Mouse (Mus musculus) hindbrain, embryonic 16.5 days (tissue): ENCODE measurements around the gene Gm49396. TPM values are rescaled to one million over a fixed set of nuclear protein-coding genes. Genes with fewer than 3 reads are reported as not detected.
A peak's percentile ranks its signal among the peaks of the same experiment; 100 is the strongest.

Experiments used
- ATAC-seq: fragments of 200-750 bp; cut with Nextera tagmentation; 2 replicates; pipeline ENCODE4 v1.8.0; 2017; ENCODE audit warnings: moderate TSS enrichment, moderate library complexity
- H3K27ac ChIP-seq: fragments of 300-500 bp; sonication (generic); 2 replicates; pipeline ENCODE4 v1.5.1; 2014; ENCODE audit warnings: low read depth, mild to moderate bottlenecking, control low read depth, low read length, moderate library complexity
- H3K27me3 ChIP-seq: fragments of 300-500 bp; sonication (generic); replicated peaks from 2 replicates; pipeline ENCODE4 v1.6.1; 2014; ENCODE audit warnings: low read length; ENCODE audit not compliant: control insufficient read depth, insufficient read depth
- H3K36me3 ChIP-seq: fragments of 300-500 bp; sonication (generic); 2 replicates; pipeline ENCODE4 v1.6.1; 2014; ENCODE audit warnings: mild to moderate bottlenecking, low read length, moderate library complexity, mixed read lengths; ENCODE audit not compliant: control insufficient read depth, insufficient read depth
- H3K4me1 ChIP-seq: fragments of 300-500 bp; sonication (generic); 2 replicates; pipeline ENCODE4 v1.6.1; 2014; ENCODE audit warnings: low read depth, low read length; ENCODE audit not compliant: control insufficient read depth, insufficient read depth
- H3K4me2 ChIP-seq: fragments of 300-500 bp; sonication (generic); 2 replicates; pipeline ENCODE4 v1.6.1; 2014; ENCODE audit warnings: mild to moderate bottlenecking, low read length, control low read depth, moderate library complexity
- H3K4me3 ChIP-seq: fragments of 300-500 bp; sonication (generic); 2 replicates; pipeline ENCODE4 v1.5.1; 2014; ENCODE audit warnings: mild to moderate bottlenecking, low read length, control low read depth, moderate library complexity
- H3K9ac ChIP-seq: fragments of 300-500 bp; sonication (generic); 2 replicates; pipeline ENCODE4 v1.6.1; 2014; ENCODE audit warnings: low read depth, mild to moderate bottlenecking, control low read depth, low read length, moderate library complexity
- H3K9me3 ChIP-seq: fragments of 300-500 bp; sonication (generic); 2 replicates; pipeline ENCODE4 v1.6.1; 2014; ENCODE audit warnings: mild to moderate bottlenecking, low read length, moderate library complexity; ENCODE audit not compliant: control insufficient read depth
- WGBS: fragments of 180-500 bp; shearing (Covaris S2); extraction: QIAGEN DNeasy Blood & Tissue Kit; methylation state at CpG from one replicate; pipeline ENCODE4 v1.1.7; 2014; 5-methylcytosine and 5-hydroxymethylcytosine counted together
- polyA plus RNA-seq: library from polyadenylated mRNA; unstranded; fragments of >200 nt; fragmentation: Nextera tagmentation; extraction: Ambion mirVana; gene quantifications from 2 replicates; pipeline ENCODE4 v1.2.1, GENCODE M21; 2015

Gm49396 gene
- polyA plus RNA-seq, 1 experiment from 2014 or later: 13.7 TPM

DNA sequence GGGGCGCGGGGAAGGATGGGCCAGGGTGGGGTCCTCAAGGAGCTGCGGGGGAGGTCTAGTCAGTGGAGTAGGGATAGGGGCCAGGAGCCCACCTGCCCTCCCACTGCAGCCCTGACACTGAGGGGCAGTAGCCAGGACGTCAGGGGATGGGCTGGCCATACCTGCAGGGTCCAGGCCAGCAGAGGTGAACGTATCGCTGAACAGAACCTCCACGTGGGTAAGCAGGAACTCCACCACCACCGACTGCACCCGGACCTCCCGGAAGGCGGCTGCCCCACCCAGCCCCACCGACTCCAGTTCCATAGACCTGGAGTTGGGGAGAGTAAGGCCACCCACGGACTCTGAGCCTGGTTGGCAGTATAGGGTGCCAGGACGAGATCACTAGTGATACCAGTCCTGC is 36.2 kb upstream of the Gm49396 start:
- Histone ChIP-seq H3K9me3 (no peaks in the 10 kb centered on the region), H3K27me3 (no peaks in the 10 kb centered on the region), H3K4me3 (no peak overlapping the region), H3K4me1 (peaks cover 5% of the 10 kb centered on the region), H3K36me3 (peaks cover 62% of the 10 kb centered on the region), H3K9ac (no peak overlapping the region), H3K27ac (no peak overlapping the region), H3K4me2 (no peak overlapping the region)
- no peak for ATAC-seq
- WGBS: 78% methylated on average over 14 of the region's 14 CpGs

DNA sequence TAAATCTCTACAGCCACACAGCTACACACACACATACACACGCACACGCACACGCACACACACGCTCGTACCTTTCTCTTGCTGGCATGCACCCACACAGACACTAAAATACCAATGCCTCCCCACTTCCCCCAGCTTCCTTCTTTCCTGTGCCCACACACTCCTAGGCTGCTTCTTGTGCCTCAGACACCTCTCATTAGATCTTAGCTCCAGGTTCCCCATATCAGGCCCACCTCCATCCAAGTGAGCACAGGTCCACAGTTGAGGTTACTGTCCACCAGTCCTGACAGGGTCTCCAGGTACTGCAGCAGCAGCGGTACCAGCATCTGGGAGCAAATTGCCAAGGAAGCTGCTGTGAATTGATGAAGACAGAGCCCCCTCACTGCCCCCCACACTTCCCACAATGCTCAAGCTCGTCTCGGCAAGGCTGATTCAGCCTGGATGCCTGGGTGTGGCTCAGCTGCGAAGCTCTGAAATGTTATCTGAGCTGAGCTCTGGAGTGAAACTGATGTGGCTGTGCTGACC is 31.8 kb upstream of the Gm49396 start:
- no peak overlapping the region; the same call in 1 of the 2 replicates for H3K4me2 ChIP-seq
- no peaks in the 10 kb centered on the region for H3K9me3 ChIP-seq
- no peak for ATAC-seq
- no peak overlapping the region for H3K4me3 ChIP-seq
- 80% methylated on average over 9 of the region's 9 CpGs for whole genome bisulfite sequencing
- H3K27me3 ChIP-seq: no peaks in the 10 kb centered on the region
- peaks cover 38% of the 10 kb centered on the region for H3K36me3 ChIP-seq
- H3K4me1 ChIP-seq: peaks cover 32% of the 10 kb centered on the region
- no peak overlapping the region for H3K27ac ChIP-seq
- no peak overlapping the region for H3K9ac ChIP-seq

DNA sequence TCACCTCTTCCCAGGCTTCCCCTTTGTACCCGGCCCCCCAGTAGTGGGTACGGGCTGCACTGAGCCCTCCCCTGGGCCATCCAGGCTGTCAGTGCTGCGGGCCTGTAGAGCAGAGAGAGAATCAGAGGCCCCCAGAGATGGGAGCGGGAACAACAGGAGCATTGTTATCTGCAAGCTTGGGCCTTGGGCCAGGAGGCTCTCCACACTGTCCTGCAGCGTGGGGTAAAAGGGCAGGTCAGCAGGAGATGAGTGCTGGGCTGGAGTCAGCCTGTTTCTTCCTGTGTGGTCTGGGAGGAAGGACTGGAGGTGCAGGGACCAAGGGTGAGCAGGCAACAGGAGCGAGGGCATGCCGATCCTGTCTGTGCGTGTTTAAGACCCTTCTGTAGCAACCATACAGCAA is 30.2 kb upstream of the Gm49396 start:
- ATAC-seq: peak; percentile 5

DNA sequence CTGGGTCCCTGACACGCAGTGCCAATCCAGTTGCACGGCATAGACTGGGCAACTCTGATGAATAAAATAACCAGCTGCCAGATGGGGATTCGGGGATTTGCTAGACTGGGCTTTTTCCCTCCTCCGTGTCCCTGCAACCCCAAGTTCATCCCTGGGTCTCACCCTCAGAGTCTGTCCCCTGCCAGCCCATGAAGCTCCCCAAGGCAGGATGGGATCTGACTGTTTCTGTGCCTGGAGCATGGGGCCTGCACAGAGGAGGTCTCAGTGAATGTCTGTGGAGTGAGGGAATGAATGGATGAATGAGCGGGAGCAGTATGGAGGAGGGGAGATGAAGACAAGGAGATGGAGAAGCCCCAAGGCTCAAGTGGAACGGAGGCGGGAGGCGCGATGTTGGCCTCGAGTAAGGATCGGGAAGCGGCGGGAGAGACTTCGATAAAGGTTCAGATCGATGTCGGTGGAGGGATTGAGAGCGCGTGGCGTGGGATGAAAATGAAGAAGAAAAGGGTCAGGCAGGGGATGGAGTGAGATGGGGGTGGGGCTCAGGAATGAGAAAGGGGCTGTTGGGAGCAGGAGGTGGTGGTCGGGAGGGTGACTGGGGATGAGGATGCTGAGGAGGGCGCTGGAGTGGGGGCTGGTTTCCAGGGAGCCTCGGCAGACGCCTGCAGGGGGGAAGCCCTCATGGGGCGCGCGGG is 29.1 kb upstream of the Gm49396 start:
- ATAC-seq: peak; percentile 35

More for the DNA sequence above, 30.2 kb upstream of the Gm49396 start:
- Histone ChIP-seq H3K9me3 (no peaks in the 10 kb centered on the region), H3K27ac (peak overlapping the region; percentile 51; the same call in 1 of the 2 replicates), H3K4me2 (peak overlapping the region; percentile 88), H3K27me3 (no peaks in the 10 kb centered on the region), H3K4me1 (peaks cover 32% of the 10 kb centered on the region), H3K9ac (peak overlapping the region; percentile 94), H3K36me3 (peaks cover 24% of the 10 kb centered on the region), H3K4me3 (peak overlapping the region; percentile 79)
- 6% methylated on average over 8 of the region's 8 CpGs for WGBS

DNA sequence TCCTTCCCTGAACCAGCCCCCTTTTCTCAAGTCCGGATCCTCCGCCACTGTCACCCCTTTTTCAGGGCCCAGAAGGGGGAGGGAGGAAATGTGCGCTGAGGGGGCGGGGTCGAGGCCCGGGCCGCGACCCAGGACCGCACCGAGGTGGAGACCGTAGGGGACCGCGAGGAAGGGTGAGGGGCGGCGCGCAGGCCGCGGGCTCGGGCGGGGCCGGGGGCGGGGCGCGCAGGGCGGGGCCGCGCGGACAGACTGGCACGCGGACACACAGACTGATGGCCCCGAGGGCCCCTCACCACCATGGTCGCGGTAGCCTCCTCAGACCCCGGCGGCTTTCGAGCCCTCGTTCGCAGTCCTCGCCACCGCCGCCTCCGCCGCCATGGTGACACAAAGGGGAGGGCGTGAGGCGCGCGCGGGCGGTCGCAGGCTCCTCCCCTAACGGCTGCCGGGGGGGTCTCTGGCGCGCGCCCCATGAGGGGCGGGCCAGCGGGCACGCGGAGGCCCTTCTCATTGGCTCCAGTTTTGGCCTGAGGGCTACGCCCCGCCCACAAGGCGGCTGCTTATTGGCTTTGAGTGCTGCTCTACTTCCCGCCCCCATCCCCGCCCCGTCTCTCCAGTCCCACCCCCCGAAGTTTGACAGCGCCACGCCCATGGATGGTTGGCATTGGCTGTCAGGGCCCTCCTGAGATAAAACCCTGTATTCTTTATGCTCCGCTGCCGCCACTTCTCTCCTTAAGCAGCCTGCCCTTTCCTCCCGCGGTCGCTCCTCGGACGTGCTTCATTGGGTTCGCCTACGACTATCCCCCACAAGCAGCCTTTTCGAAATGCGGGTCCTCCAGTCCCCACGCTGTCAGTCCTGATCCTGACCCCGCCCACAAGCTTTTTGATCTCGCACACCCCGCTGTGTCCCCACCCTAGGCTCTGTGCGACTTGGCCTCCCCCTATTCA is 28.2 kb upstream of the Gm49396 start, which contains the start of gene Arhgap33:
Gene Arhgap33 (minus strand): TSS at position 428 of the 945 bp plus-strand sequence.
- H3K27me3 ChIP-seq: no peaks in the 10 kb centered on the region
- H3K4me1 ChIP-seq: peaks cover 32% of the 10 kb centered on the region
- peak within 1 kb of the TSS; percentile 79 for H3K4me3 ChIP-seq
- peak within 1 kb of the TSS; percentile 95 for H3K27ac ChIP-seq
- under 1% methylated on average over 43 of the region's 84 CpGs for WGBS
- no peaks in the 10 kb centered on the region for H3K9me3 ChIP-seq
- peak; percentile 93 for ATAC-seq
- peaks cover 11% of the 10 kb centered on the region for H3K36me3 ChIP-seq
- H3K9ac ChIP-seq: peak within 1 kb of the TSS; percentile 94
- H3K4me2 ChIP-seq: peak within 1 kb of the TSS; percentile 88

More for the DNA sequence above, 29.1 kb upstream of the Gm49396 start:
- peak overlapping the region; percentile 88 for H3K4me2 ChIP-seq
- peaks cover 14% of the 10 kb centered on the region for H3K36me3 ChIP-seq
- H3K4me1 ChIP-seq: peaks cover 32% of the 10 kb centered on the region
- H3K9ac ChIP-seq: peak overlapping the region; percentile 94
- peak overlapping the region; percentile 79 for H3K4me3 ChIP-seq
- H3K27ac ChIP-seq: peak overlapping the region; percentile 95
- H3K9me3 ChIP-seq: no peaks in the 10 kb centered on the region
- H3K27me3 ChIP-seq: no peaks in the 10 kb centered on the region
- WGBS: 1% methylated on average over 23 of the region's 26 CpGs

DNA sequence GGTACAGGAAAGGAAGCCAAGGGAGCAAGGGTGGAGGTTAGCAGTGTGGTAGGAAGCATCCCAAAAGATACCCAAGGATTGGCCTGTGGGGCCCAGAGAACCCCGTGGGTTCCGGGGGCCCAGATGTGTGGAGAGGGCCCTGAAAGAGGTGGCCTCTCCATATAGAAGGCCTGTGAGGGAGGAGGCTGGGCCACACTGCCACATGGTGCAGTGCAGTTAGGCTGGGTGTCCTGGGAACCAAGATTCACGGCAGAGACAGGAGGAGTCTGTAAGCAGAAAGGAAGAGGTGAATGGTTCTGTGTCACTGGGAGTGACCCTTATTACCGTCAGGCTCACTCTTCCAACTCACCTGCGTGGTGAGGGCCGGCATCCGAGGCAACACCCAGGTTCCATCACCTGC is 22.6 kb upstream of the Gm49396 start:
- no peak overlapping the region for H3K27ac ChIP-seq
- H3K36me3 ChIP-seq: peaks cover 6% of the 10 kb centered on the region
- no peak overlapping the region for H3K4me2 ChIP-seq
- 90% methylated on average over 7 of the region's 7 CpGs for WGBS
- H3K4me3 ChIP-seq: no peak overlapping the region
- no peaks in the 10 kb centered on the region for H3K27me3 ChIP-seq
- H3K9ac ChIP-seq: no peak overlapping the region
- no peaks in the 10 kb centered on the region for H3K9me3 ChIP-seq
- no peak for ATAC-seq
- H3K4me1 ChIP-seq: peaks cover 5% of the 10 kb centered on the region

DNA sequence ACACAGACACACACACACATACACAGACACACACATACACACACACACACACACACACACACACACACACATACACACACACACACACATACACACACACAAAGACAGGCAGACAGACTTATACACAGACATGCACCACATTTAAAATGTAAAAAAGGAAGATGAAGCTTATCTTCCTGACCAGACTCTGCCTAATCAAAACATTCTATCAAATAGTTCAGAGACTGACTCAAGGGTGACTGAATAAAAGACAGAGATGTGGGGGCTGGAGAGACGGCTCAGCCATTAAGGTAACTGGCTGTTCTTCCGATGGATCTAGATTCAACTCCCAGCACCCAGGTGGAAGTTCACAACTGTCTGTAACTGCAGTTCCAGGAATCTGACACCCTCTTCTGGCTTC is 18.8 kb upstream of the Gm49396 start:
- Histone ChIP-seq H3K4me1 (no peaks in the 10 kb centered on the region), H3K9ac (no peak overlapping the region), H3K9me3 (no peaks in the 10 kb centered on the region), H3K27ac (no peak overlapping the region), H3K36me3 (peaks cover 6% of the 10 kb centered on the region), H3K27me3 (no peaks in the 10 kb centered on the region), H3K4me3 (no peak overlapping the region), H3K4me2 (no peak overlapping the region)
- 91% methylated on average over 2 of the region's 2 CpGs for WGBS
- ATAC-seq: no peak

DNA sequence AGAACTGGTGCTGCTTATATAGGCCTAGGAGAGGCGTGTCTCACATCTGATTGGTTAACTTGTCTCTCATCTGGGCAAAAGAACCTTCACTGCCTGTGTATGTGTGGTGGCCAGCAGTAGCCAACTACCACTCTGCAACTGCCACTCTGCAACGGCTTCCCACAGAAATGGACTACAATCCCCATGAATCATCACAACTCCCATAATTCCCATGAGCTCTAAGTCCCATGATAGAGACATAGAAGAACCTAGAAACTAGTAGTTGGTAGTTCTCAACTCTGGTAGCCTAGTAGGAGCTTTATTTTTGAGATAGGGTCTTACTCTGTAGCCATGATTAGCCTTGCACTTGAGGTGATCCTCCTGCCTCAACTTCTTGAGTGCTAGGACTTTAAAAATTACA is 13.3 kb upstream of the Gm49396 start:
- no peak overlapping the region for H3K4me2 ChIP-seq
- H3K4me1 ChIP-seq: peaks cover 14% of the 10 kb centered on the region
- H3K9ac ChIP-seq: no peak overlapping the region
- ATAC-seq: no peak
- no peaks in the 10 kb centered on the region for H3K9me3 ChIP-seq
- 76% methylated on average over 1 of the region's 2 CpGs for WGBS
- no peak overlapping the region for H3K4me3 ChIP-seq
- H3K36me3 ChIP-seq: no peaks in the 10 kb centered on the region; the same call in 1 of the 2 replicates
- H3K27me3 ChIP-seq: no peaks in the 10 kb centered on the region
- H3K27ac ChIP-seq: no peak overlapping the region

DNA sequence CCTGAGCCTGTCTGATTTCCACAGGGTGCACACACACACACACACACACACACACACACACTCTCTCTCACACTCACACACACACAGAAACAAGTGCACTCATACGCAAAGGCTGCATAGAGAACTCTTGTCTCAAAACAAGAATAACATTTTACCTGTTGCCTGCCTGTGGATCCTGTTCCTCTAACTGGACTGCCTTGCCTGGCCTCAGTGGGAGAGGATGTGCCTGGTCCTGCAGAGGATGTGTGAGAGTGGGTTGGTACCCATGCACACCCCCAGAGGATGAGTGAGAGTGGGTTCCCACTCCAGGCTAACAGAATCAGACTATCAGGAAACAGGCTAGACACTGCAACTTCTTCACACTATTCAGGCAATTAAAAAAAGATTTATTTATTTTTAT is 12.5 kb upstream of the Gm49396 start:
- no peak overlapping the region for H3K9ac ChIP-seq
- peaks cover 14% of the 10 kb centered on the region for H3K4me1 ChIP-seq
- H3K4me2 ChIP-seq: no peak overlapping the region
- H3K36me3 ChIP-seq: peaks cover 7% of the 10 kb centered on the region
- no peak for ATAC-seq
- H3K9me3 ChIP-seq: no peaks in the 10 kb centered on the region
- H3K27me3 ChIP-seq: no peaks in the 10 kb centered on the region
- 100% methylated on average over 1 of the region's 1 CpGs for WGBS
- no peak overlapping the region for H3K4me3 ChIP-seq
- no peak overlapping the region for H3K27ac ChIP-seq
